Mouse (Mus musculus): ENCODE measurements at regions not wholly inside any gene's neighbourhood (a gene's known extent, or its start where the extent isn't known, plus 50 kb on each side); places are given as distances from the start of the nearest gene placed in this dataset.

DNA sequence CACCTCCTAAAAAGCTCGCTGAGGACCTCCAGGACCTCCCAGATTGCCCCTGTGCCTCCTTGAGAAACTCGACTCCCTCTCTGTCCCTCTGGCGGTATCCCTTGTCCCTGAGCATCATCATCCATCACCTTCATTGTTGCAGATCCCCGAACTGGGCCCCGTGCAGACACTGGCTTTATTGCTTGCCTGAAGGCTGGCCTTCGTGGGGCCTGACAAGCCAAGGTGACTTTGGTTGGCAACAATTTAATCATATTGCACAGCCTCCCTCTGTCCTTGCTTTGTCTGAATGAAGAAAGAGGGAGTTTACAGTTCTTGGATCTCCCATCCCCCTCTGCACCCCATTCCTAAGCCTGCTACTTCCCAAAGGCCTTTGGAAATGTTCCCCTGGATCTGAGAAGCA, 78.3 kb upstream of the Ajap1 start:
- TF ChIP-seq CTCF (IDR thresholded peaks at IDR 0.05; ENCODE audit: low read depth) (no peak), EP300 (IDR thresholded peaks at IDR 0.05; ENCODE audit: low read depth) (no peak)
